Mouse (Mus musculus) CD8-positive naive resting alpha-beta T cell, adult 57 days (primary cell): ENCODE results near the gene Slc12a6. TPM values are rescaled to one million over a fixed set of nuclear protein-coding genes. Genes with fewer than 3 reads are reported as not detected.

Experiments used
- total RNA-seq: library from RNA; stranded (reverse); gene quantifications from one replicate; pipeline ENCODE4 v1.2.4, GENCODE M21; 2023

Slc12a6 gene
- total RNA-seq: 104 TPM

GRCm38 (mm10) chr2:112265448-112266241, at the start of gene Slc12a6:
TSS of gene Slc12a6 (plus strand) at chr2:112265825.

GRCm38 (mm10) chr2:112239212-112239934, 26.3 kb upstream of the Slc12a6 start, which contains the start of gene Lpcat4:
TSS of gene Lpcat4 (plus strand) at chr2:112239468.

GRCm38 (mm10) chr2:112259241-112259962, 6.2 kb upstream of the Slc12a6 start, which contains the start of gene Nutm1:
TSS of gene Nutm1 (minus strand) at chr2:112259291.

GRCm38 (mm10) chr2:112261748-112262653, 3.6 kb upstream of the Slc12a6 start, which contains the start of gene Nop10:
TSS of gene Nop10 (plus strand) at chr2:112261926.

GRCm38 (mm10) chr2:112266242-112266592, 592 bp downstream of the Slc12a6 start, which contains the start of gene Gm21985:
TSS of gene Gm21985 (plus strand) at chr2:112266314.

GRCm38 (mm10) chr2:112367726-112368673, 102.4 kb downstream of the Slc12a6 start, which contains the start of gene Emc4:
TSS of gene Emc4 (minus strand) at chr2:112368027.

GRCm38 (mm10) chr2:112378973-112379898, 113.6 kb downstream of the Slc12a6 start, which contains the start of gene Katnbl1:
TSS of gene Katnbl1 (plus strand) at chr2:112379211.

Other genes starting within 250 kb of the Slc12a6 start
- not detected for gene Olfr1311, start 241.4 kb upstream of the Slc12a6 start, total RNA-seq
- not detected for gene Olfr1312, start 215.6 kb upstream of the Slc12a6 start, total RNA-seq
- not detected for gene Olfr1313, start 188.0 kb upstream of the Slc12a6 start, total RNA-seq
- gene Olfr1314, start 169.0 kb upstream of the Slc12a6 start, total RNA-seq: not detected
- not detected for gene Olfr1315-ps1, start 150.4 kb upstream of the Slc12a6 start, total RNA-seq
- gene Olfr1316, start 130.8 kb upstream of the Slc12a6 start, total RNA-seq: not detected
- not detected for gene Olfr1317, start 125.5 kb upstream of the Slc12a6 start, total RNA-seq
- gene Olfr1318, start 111.6 kb upstream of the Slc12a6 start, total RNA-seq: not detected
- 43.4 TPM for gene Lpcat4, start 26.4 kb upstream of the Slc12a6 start, total RNA-seq
- not detected for gene Nutm1, start 6.5 kb upstream of the Slc12a6 start, total RNA-seq
- 66.9 TPM for gene Nop10, start 3.9 kb upstream of the Slc12a6 start, total RNA-seq
- not detected for gene Gm21985, start 489 bp downstream of the Slc12a6 start, total RNA-seq
- 33.7 TPM for gene Emc4, start 102.2 kb downstream of the Slc12a6 start, total RNA-seq
- gene Katnbl1, start 113.4 kb downstream of the Slc12a6 start, total RNA-seq: 10.7 TPM
- gene Emc7, start 189.2 kb downstream of the Slc12a6 start, total RNA-seq: 13.0 TPM
- not detected for gene Chrm5, start 214.9 kb downstream of the Slc12a6 start, total RNA-seq
- gene Aven, start 227.1 kb downstream of the Slc12a6 start, total RNA-seq: 63.3 TPM